Mouse (Mus musculus): ENCODE measurements around the gene Cfap161. TPM values are rescaled to one million over a fixed set of nuclear protein-coding genes. Genes with fewer than 3 reads are reported as not detected.
A peak's percentile ranks its signal among the peaks of the same experiment; 100 is the strongest.

Gene Cfap161
- polyA plus RNA-seq, 1 experiment from 2014 or later: 0.13 TPM

DNA sequence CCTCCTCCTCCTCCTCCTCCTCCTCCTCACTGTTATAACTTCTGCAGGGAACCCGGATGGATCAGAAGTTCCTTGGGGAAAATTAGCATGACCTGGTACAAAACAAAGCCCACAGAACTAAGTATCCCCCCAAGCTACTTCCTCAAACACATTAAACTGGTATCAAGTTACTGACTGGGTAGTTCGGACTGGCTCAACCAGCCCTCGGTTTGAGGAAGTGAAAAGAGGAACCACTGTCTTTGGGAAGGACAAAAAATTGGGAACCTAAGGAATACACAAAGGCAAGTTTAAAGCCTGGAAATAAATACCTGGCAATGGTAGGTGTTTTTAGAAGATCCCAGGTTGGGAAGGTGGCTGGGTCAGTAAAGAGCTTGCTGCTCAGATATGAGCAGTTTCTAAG is 15.0 kb upstream of the Cfap161 start:
- Histone ChIP-seq H3K9me3 (ENCODE audit: control insufficient read depth, low read length) (no peaks in the 10 kb centered on the region), H3K27ac (replicated peaks) (peak overlapping the region; percentile 13; the same call in 1 of the 2 replicates), H3K4me1 (replicated peaks; ENCODE audit: control insufficient read depth, insufficient read depth) (peaks cover 7% of the 10 kb centered on the region), H3K36me3 (ENCODE audit: control insufficient read depth, insufficient read depth, low read length) (no peaks in the 10 kb centered on the region), H3K27me3 (ENCODE audit: control insufficient read depth, insufficient read depth, low read length) (no peaks in the 10 kb centered on the region), H3K4me2 (replicated peaks; ENCODE audit: low read depth) (no peak overlapping the region), H3K4me3 (ENCODE audit: low read depth, low read length) (no peak overlapping the region), H3K9ac (ENCODE audit: low read length) (no peak overlapping the region)
- 37% methylated on average over 3 of the region's 3 CpGs for WGBS
- no peak for DNase-seq (ENCODE audit: low spot score)
- TF ChIP-seq EP300 (optimal IDR thresholded peaks at IDR 0.05) (no peak), CTCF (IDR thresholded peaks at IDR 0.05; ENCODE audit: low read depth) (no peak)
- no peak for ATAC-seq (ENCODE audit: low FRiP score, low TSS enrichment)

DNA sequence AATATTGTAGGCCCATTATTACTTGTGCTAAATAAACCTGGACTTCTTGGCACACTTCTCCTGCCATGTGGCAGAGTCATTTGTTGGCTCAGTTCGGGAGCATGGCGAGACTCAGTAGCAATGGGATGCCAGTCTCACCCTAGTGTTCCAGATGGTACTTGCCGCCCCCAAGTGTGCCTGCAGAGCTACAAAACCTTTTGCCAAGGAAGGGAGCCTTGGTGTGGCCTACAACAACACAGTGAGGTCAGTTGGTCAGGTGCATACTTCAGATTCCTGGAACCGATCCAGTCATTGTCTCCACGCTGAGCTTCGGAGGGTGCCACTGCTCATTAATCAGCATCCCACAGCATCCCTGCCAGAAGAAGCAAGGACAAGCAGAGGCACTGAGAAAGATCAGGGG is 14.4 kb upstream of the Cfap161 start:
- ATAC-seq (ENCODE audit: low FRiP score, low TSS enrichment) (no peak), DNase-seq (ENCODE audit: low spot score) (no peak)
- TF ChIP-seq EP300 (optimal IDR thresholded peaks at IDR 0.05): no peak
- TF ChIP-seq CTCF (IDR thresholded peaks at IDR 0.05; ENCODE audit: low read depth): no peak
- no peak overlapping the region for H3K27ac ChIP-seq (replicated peaks)
- H3K27me3 ChIP-seq (ENCODE audit: control insufficient read depth, insufficient read depth, low read length): no peaks in the 10 kb centered on the region
- peaks cover 7% of the 10 kb centered on the region for H3K4me1 ChIP-seq (replicated peaks; ENCODE audit: control insufficient read depth, insufficient read depth)
- no peak overlapping the region for H3K9ac ChIP-seq (ENCODE audit: low read length)
- no peaks in the 10 kb centered on the region for H3K9me3 ChIP-seq (ENCODE audit: control insufficient read depth, low read length)
- H3K4me2 ChIP-seq (replicated peaks; ENCODE audit: low read depth): no peak overlapping the region
- 52% methylated on average over 6 of the region's 6 CpGs for WGBS
- no peak overlapping the region for H3K4me3 ChIP-seq (ENCODE audit: low read depth, low read length)
- H3K36me3 ChIP-seq (ENCODE audit: control insufficient read depth, insufficient read depth, low read length): no peaks in the 10 kb centered on the region

DNA sequence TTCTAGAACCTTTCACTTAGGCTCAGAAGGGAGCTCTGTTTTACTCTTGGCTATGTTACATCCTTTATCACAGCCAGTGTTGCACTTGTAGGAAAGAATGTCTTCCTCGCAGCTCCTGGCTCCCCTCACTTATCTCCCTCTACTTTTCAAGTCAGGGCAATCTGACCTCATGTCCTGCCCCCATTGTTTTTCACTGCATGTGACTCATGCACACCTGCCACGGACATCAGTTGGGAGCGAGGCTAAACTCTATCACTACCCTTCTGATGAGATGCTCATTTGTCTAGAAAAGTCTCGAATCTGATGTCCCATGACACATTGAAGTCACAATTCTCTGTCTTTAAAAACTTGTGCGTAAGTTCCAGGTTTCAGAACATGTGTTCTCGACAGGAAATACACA is 12.3 kb upstream of the Cfap161 start:
- 62% methylated on average over 6 of the region's 6 CpGs for WGBS
- TF ChIP-seq EP300 (optimal IDR thresholded peaks at IDR 0.05) (no peak), CTCF (IDR thresholded peaks at IDR 0.05; ENCODE audit: low read depth) (no peak)

DNA sequence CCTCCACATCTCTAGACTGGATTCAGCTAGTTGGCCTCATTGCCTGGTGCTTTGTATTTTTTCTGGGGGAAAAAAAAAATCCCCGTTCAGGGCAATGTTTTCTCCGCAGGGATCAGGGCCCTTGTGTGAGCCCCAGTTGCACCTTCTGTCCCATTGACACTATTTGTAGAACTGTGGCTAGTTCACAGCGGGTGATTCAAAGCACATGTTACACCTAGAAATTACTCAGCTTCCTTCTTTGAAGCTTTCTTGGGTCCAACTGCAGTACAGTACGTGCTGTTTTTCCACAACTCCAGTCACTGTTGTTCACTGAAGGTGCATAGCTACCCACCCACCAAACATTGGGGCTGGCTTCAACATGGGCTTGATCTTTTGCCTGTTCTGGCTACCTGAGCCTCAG is 9.1 kb upstream of the Cfap161 start:
- Histone ChIP-seq H3K4me2 (replicated peaks; ENCODE audit: low read depth) (no peak overlapping the region), H3K27ac (replicated peaks) (no peak overlapping the region), H3K36me3 (ENCODE audit: control insufficient read depth, insufficient read depth, low read length) (no peaks in the 10 kb centered on the region), H3K27me3 (ENCODE audit: control insufficient read depth, insufficient read depth, low read length) (no peaks in the 10 kb centered on the region), H3K4me3 (ENCODE audit: low read depth, low read length) (no peak overlapping the region), H3K9me3 (ENCODE audit: control insufficient read depth, low read length) (no peaks in the 10 kb centered on the region), H3K9ac (ENCODE audit: low read length) (no peak overlapping the region), H3K4me1 (replicated peaks; ENCODE audit: control insufficient read depth, insufficient read depth) (no peaks in the 10 kb centered on the region)
- TF ChIP-seq CTCF (IDR thresholded peaks at IDR 0.05; ENCODE audit: low read depth): no peak
- TF ChIP-seq EP300 (optimal IDR thresholded peaks at IDR 0.05): no peak
- WGBS: 83% methylated on average over 4 of the region's 4 CpGs
- no peak for ATAC-seq (ENCODE audit: low FRiP score, low TSS enrichment)
- DNase-seq (ENCODE audit: low spot score): no peak

More for the DNA sequence above, 12.3 kb upstream of the Cfap161 start:
- H3K4me1 ChIP-seq (replicated peaks; ENCODE audit: control insufficient read depth, insufficient read depth): peaks cover 7% of the 10 kb centered on the region
- ATAC-seq (ENCODE audit: low FRiP score, low TSS enrichment): no peak
- H3K36me3 ChIP-seq (ENCODE audit: control insufficient read depth, insufficient read depth, low read length): no peaks in the 10 kb centered on the region
- H3K9ac ChIP-seq (ENCODE audit: low read length): no peak overlapping the region
- no peaks in the 10 kb centered on the region for H3K27me3 ChIP-seq (ENCODE audit: control insufficient read depth, insufficient read depth, low read length)
- H3K9me3 ChIP-seq (ENCODE audit: control insufficient read depth, low read length): no peaks in the 10 kb centered on the region
- no peak overlapping the region for H3K4me3 ChIP-seq (ENCODE audit: low read depth, low read length)
- no peak for DNase-seq (ENCODE audit: low spot score)
- no peak overlapping the region for H3K27ac ChIP-seq (replicated peaks)
- H3K4me2 ChIP-seq (replicated peaks; ENCODE audit: low read depth): no peak overlapping the region

- no peak; the same call in 1 of the 2 replicates for ATAC-seq (ENCODE audit: low FRiP score, low TSS enrichment)
These were observed 7.8 kb upstream of the Cfap161 start for GRCm38 (mm10) chr7:83802509-83802908.

DNA sequence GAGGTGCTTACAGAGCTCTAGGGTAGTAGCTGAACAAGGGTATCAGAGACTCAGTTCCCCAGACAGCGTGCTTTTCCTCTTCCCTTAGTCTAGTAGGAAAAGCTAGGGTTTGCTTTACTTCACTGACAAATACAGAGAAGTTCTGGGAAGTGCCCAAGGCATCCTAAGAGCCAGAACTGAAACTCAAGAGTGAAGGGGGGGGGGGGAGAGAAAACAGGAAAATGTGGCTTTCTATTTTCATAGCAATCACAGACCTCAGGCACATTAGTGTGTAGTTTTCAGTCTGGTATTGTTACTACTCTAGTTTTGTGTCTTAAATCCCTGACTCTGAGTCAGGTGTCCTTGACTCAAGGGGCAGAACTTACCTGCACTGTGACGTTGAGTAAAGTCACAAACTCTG is 7.3 kb upstream of the Cfap161 start:
- DNase-seq (ENCODE audit: low spot score) (no peak), ATAC-seq (ENCODE audit: low FRiP score, low TSS enrichment) (no peak)
- Histone ChIP-seq H3K4me3 (ENCODE audit: low read depth, low read length) (no peak overlapping the region), H3K9ac (ENCODE audit: low read length) (no peak overlapping the region), H3K36me3 (ENCODE audit: control insufficient read depth, insufficient read depth, low read length) (no peaks in the 10 kb centered on the region), H3K4me2 (replicated peaks; ENCODE audit: low read depth) (no peak overlapping the region), H3K27me3 (ENCODE audit: control insufficient read depth, insufficient read depth, low read length) (no peaks in the 10 kb centered on the region), H3K27ac (replicated peaks) (no peak overlapping the region), H3K4me1 (replicated peaks; ENCODE audit: control insufficient read depth, insufficient read depth) (no peaks in the 10 kb centered on the region), H3K9me3 (ENCODE audit: control insufficient read depth, low read length) (no peaks in the 10 kb centered on the region)
- 69% methylated on average over 2 of the region's 2 CpGs for WGBS
- TF ChIP-seq CTCF (IDR thresholded peaks at IDR 0.05; ENCODE audit: low read depth) (no peak), EP300 (optimal IDR thresholded peaks at IDR 0.05) (no peak)

More at GRCm38 (mm10) chr7:83802509-83802908, 7.8 kb upstream of the Cfap161 start:
- H3K9ac ChIP-seq (ENCODE audit: low read length): no peak overlapping the region
- H3K9me3 ChIP-seq (ENCODE audit: control insufficient read depth, low read length): no peaks in the 10 kb centered on the region
- no peak for TF ChIP-seq EP300 (optimal IDR thresholded peaks at IDR 0.05)
- peak; percentile 86 for TF ChIP-seq CTCF (IDR thresholded peaks at IDR 0.05; ENCODE audit: low read depth)
- no peak for DNase-seq (ENCODE audit: low spot score)
- no peak overlapping the region for H3K27ac ChIP-seq (replicated peaks)
- no peak overlapping the region for H3K4me3 ChIP-seq (ENCODE audit: low read depth, low read length)
- no peak overlapping the region for H3K4me2 ChIP-seq (replicated peaks; ENCODE audit: low read depth)
- no peaks in the 10 kb centered on the region for H3K36me3 ChIP-seq (ENCODE audit: control insufficient read depth, insufficient read depth, low read length)
- no peaks in the 10 kb centered on the region for H3K4me1 ChIP-seq (replicated peaks; ENCODE audit: control insufficient read depth, insufficient read depth)
- 52% methylated on average over 7 of the region's 7 CpGs for WGBS
- no peaks in the 10 kb centered on the region for H3K27me3 ChIP-seq (ENCODE audit: control insufficient read depth, insufficient read depth, low read length)
